10 mouse cellular contexts compared by ENCODE assay signal in the genomic region with DNA sequence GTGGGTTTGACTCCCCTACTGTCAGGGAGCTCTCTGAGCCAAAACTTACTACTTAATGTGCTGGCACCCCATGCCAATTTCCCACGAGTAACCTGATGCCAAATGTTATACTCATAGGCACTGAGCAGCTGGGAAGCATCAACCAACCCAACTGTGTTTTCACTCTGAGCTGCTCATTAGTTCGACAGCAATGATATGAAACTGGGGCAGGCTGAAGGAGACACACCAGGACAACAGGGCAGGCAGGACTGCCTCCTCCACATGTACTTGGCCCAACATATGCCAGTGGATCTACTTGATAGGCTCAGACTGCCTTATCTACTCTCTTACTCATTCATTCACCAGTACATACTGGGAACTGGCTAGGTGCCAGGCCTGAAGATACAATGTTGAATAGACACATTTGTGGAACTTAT. TPM values are rescaled to one million over a fixed set of nuclear protein-coding genes. Genes with fewer than 3 reads are reported as not detected.
A peak's percentile ranks its signal among the peaks of the same experiment; 100 is the strongest.
DNase-seq lines count a peak whose midpoint lies in the region; ATAC-seq lines count a peak whose summit lies in the region.
"Had no signal": no experiment of that assay in that cellular context is flagged by ENCODE, and none has a peak within 500 bp of the region (broad histone marks: within the 10 kb centered on the region; RNA-seq: fewer than 3 reads in every experiment).

No protein-coding gene starts in this region.

- H3K4me3 ChIP-seq in heart, embryonic 12.5 days = no peak overlapping the region
- H3K4me3 ChIP-seq in midbrain, embryonic 15.5 days = no peak overlapping the region

- no peak overlapping the region for H3K9ac ChIP-seq in heart, embryonic 12.5 days
- no peak overlapping the region for H3K9ac ChIP-seq in midbrain, embryonic 15.5 days
- H3K9ac ChIP-seq: hindbrain, embryonic 14.5 days; liver, embryonic 14.5 days had no signal

- no peak for DNase-seq in heart, postnatal 25 days (ENCODE audit: low spot score)
- peak; percentile 15 for DNase-seq in urinary bladder, postnatal 25 days (ENCODE audit: low spot score)
- DNase-seq in urinary bladder, postnatal 4 days (ENCODE audit: low spot score in 2 of 2) = no peak
- DNase-seq in layer of hippocampus, adult 8-10 months (ENCODE audit: low spot score in 2 of 2) = peak; percentile 74 to 86
- DNase-seq in urinary bladder, adult 18-20 months (ENCODE audit: low spot score in 2 of 2) = no peak
- DNase-seq: thymus, postnatal 14 days had no signal

- peaks cover 33% of the 10 kb centered on the region for H3K4me1 ChIP-seq in heart, embryonic 12.5 days (replicated peaks)
- no peaks in the 10 kb centered on the region for H3K4me1 ChIP-seq in midbrain, embryonic 15.5 days

- peaks cover 97% of the 10 kb centered on the region for H3K36me3 ChIP-seq in heart, embryonic 12.5 days
- peaks cover 42% of the 10 kb centered on the region for H3K36me3 ChIP-seq in midbrain, embryonic 15.5 days (replicated peaks)

- H3K4me2 ChIP-seq in heart, embryonic 12.5 days = no peak overlapping the region
- no peak overlapping the region for H3K4me2 ChIP-seq in midbrain, embryonic 15.5 days
- H3K4me2 ChIP-seq: hindbrain, embryonic 14.5 days had no signal

- peak; percentile 75; the same call in 1 of the 2 replicates for ATAC-seq in heart, embryonic 12.5 days (ENCODE audit: insufficient number of reproducible peaks, low FRiP score)
- no peak for ATAC-seq in midbrain, embryonic 15.5 days (replicated peaks)

- H3K27me3 ChIP-seq in heart, embryonic 12.5 days (replicated peaks) = no peaks in the 10 kb centered on the region
- no peaks in the 10 kb centered on the region for H3K27me3 ChIP-seq in midbrain, embryonic 15.5 days (replicated peaks)

- H3K27ac ChIP-seq in heart, embryonic 12.5 days (ENCODE audit: poor library complexity, severe bottlenecking) = peak overlapping the region; percentile 47
- no peak overlapping the region for H3K27ac ChIP-seq in midbrain, embryonic 15.5 days
- H3K27ac ChIP-seq: hindbrain, embryonic 14.5 days; liver, embryonic 14.5 days had no signal

- intact Hi-C loops in heart, postnatal 25 days (cut with DNase I) = no loop called here

- no peaks in the 10 kb centered on the region for H3K9me3 ChIP-seq in heart, embryonic 12.5 days (replicated peaks)
- H3K9me3 ChIP-seq in midbrain, embryonic 15.5 days = no peaks in the 10 kb centered on the region

- 66% methylated on average over 2 of the region's 2 CpGs for WGBS in heart, embryonic 12.5 days
- 86% methylated on average over 2 of the region's 2 CpGs for WGBS in midbrain, embryonic 15.5 days

RNA-seq across cellular contexts. Expression of a gene that starts 25.1 kb away (rescaled TPM):
- polyA plus RNA-seq in heart, embryonic 12.5 days (2016; fragmentation: Nextera tagmentation; extraction: Ambion mirVana) = 75.4 and 81.8 TPM in 2 replicates
- total RNA-seq in heart, postnatal 25 days (2021) = 10 to 100 TPM; 47.5 to 51.3 TPM
- 100 to 1,000 TPM in 3 of 4 experiments, 10 to 100 TPM in 1; 93.5 to 116 (median 103) TPM for total RNA-seq in layer of hippocampus, adult 8-10 months (2022)
- polyA plus RNA-seq in midbrain, embryonic 15.5 days (2015; fragmentation: Nextera tagmentation; extraction: Ambion mirVana) = 82.0 and 88.7 TPM in 2 replicates

RNA-seq across cellular contexts. Expression of a gene that starts 39.1 kb away (rescaled TPM):
- polyA plus RNA-seq in heart, embryonic 12.5 days (2016; fragmentation: Nextera tagmentation; extraction: Ambion mirVana) = 7.0 TPM in 2 replicates
- 1 to 10 TPM; 1.4 to 1.5 TPM for total RNA-seq in heart, postnatal 25 days (2021)
- 10 to 100 TPM; 22.1 to 24.5 (median 23.5) TPM for total RNA-seq in layer of hippocampus, adult 8-10 months (2022)
- polyA plus RNA-seq in midbrain, embryonic 15.5 days (2015; fragmentation: Nextera tagmentation; extraction: Ambion mirVana) = 49.2 and 49.7 TPM in 2 replicates

RNA-seq across cellular contexts. Expression of a gene that starts 55.0 kb away (rescaled TPM):
- 20.2 and 22.1 TPM in 2 replicates for polyA plus RNA-seq in heart, embryonic 12.5 days (2016; fragmentation: Nextera tagmentation; extraction: Ambion mirVana)
- 1 to 10 TPM; 4.6 to 4.8 TPM for total RNA-seq in heart, postnatal 25 days (2021)
- 1 to 10 TPM; 6.6 to 7.2 (median 6.7) TPM for total RNA-seq in layer of hippocampus, adult 8-10 months (2022)
- polyA plus RNA-seq in midbrain, embryonic 15.5 days (2015; fragmentation: Nextera tagmentation; extraction: Ambion mirVana) = 6.5 and 7.4 TPM in 2 replicates

RNA-seq across cellular contexts. Expression of a gene that starts 55.1 kb away (rescaled TPM):
- polyA plus RNA-seq in heart, embryonic 12.5 days (2016; fragmentation: Nextera tagmentation; extraction: Ambion mirVana) = 3.7 and 4.5 TPM in 2 replicates
- total RNA-seq in heart, postnatal 25 days (2021) = 10 to 100 TPM; 13.6 to 13.7 TPM
- 10 to 100 TPM; 20.7 to 22.4 (median 21.6) TPM for total RNA-seq in layer of hippocampus, adult 8-10 months (2022)
- polyA plus RNA-seq in midbrain, embryonic 15.5 days (2015; fragmentation: Nextera tagmentation; extraction: Ambion mirVana) = 5.2 and 6.2 TPM in 2 replicates

Comparison
In these comparisons a context has a peak if more than half of its experiments do, and no peak if none do; other contexts are left out.
1. DNase-seq: peak in urinary bladder, postnatal 25 days (single experiment) and layer of hippocampus, adult 8-10 months (2 of 2); none in heart, postnatal 25 days (single experiment), urinary bladder, postnatal 4 days (0 of 2) and urinary bladder, adult 18-20 months (0 of 2).
2. RNA of a gene that starts 39.1 kb away (total RNA-seq): 22.1 to 24.5 TPM in layer of hippocampus, adult 8-10 months; 1.4 to 1.5 TPM in heart, postnatal 25 days; every median in the first group is over 4 times any median in the second.